Mouse (Mus musculus): Measurements from ENCODE around the gene Slc3a1. TPM values are rescaled to one million over a fixed set of nuclear protein-coding genes. Genes with fewer than 3 reads are reported as not detected.

Gene Slc3a1
- polyA plus RNA-seq, 1 experiment from 2014 or later, result 0.54 TPM

DNA sequence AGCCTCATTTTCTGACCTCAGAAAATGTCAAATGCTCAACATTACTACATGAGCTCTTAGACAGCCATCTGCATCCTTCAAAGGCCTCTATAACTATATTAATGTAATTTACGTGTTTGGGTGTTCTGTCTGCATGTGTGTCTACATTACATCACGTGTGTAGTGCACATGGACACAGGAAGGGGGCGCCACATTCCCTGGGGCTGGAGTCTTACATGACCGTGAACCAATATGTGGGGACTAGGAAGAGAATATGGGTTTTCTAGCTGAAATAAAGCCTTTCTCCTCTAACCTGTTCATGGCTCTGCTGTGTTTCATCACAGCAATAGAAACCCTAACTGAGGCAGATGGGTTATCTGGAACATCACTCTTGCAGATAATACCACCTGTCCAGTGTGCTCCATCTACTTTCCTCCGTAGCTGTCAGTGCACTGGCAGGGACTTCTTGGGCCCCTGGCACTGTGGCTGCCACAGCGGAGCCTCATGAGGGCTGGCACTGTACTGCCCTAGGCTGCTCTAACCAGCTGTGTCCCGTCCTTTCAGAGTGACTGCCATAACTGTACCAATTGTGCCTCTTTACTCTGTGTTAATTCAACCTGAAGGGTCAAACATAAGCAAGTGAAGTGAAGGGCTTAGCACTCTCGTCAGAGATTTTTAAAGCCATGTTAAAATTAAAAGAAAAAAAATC lies 43.1 kb downstream of the Slc3a1 start:
- peaks cover 18% of the 10 kb centered on the region for H3K4me1 ChIP-seq
- no peak for ATAC-seq
- H3K27ac ChIP-seq, result no peak overlapping the region
- no peaks in the 10 kb centered on the region for H3K9me3 ChIP-seq (replicated peaks)
- 87% methylated on average over 8 of the region's 8 CpGs for WGBS
- H3K36me3 ChIP-seq (ENCODE audit: poor library complexity, severe bottlenecking), result peaks cover 63% of the 10 kb centered on the region
- no peak overlapping the region for H3K9ac ChIP-seq
- no peak overlapping the region for H3K4me2 ChIP-seq
- H3K4me3 ChIP-seq, result no peak overlapping the region
- no peaks in the 10 kb centered on the region for H3K27me3 ChIP-seq

DNA sequence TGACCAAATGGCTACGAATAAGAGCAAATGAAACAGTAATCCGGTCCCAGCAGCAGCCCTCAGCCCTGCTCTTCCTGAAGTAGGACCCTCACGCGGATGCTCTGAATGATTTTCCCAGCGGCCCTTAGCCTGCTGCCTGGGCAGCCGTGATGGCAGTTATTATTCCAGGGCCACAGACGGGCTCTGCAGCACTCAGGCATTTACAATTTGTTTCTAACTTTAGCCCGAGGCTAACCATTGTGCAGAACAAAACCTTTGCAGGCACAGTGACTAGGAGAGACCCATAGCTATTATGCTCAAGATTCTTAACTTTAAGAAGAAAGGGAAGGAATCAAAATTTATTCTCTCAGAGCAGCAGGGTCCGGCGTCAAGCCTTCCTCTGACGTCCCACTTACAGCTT lies 44.2 kb downstream of the Slc3a1 start:
- H3K36me3 ChIP-seq (ENCODE audit: poor library complexity, severe bottlenecking), result peaks cover 64% of the 10 kb centered on the region
- H3K4me1 ChIP-seq, result peaks cover 18% of the 10 kb centered on the region
- no peaks in the 10 kb centered on the region for H3K27me3 ChIP-seq
- H3K27ac ChIP-seq, result 0 out of 2 replicates have a peak overlapping the region, but pooled peaks have one; percentile 6
- no peak overlapping the region for H3K9ac ChIP-seq
- peak overlapping the region; percentile 38 for H3K4me2 ChIP-seq
- 14% methylated on average over 11 of the region's 11 CpGs for WGBS
- peak; percentile 57; the same call in 1 of the 2 replicates for ATAC-seq
- H3K4me3 ChIP-seq, result no peak overlapping the region
- H3K9me3 ChIP-seq (replicated peaks), result no peaks in the 10 kb centered on the region

DNA sequence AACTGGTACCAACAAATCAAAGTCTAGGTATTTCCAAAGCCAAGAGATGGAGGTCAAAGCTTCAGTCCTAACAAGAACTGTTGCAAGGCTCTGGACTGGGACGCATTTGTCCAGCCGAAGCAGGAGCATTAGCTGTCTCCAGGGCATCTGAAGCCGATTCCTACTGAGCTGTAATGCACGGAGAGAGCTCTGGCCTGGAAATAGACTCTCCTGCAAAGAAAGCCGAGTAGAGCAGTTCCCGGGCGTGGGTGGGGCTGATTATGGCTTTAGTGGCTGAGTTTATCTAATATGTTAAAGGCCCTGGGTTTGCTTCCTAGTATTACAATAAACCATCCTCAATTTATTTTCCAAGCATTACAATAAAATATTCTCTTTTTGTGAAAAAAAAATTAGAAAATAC lies 45.0 kb downstream of the Slc3a1 start:
- H3K4me3 ChIP-seq, result no peak overlapping the region
- peak overlapping the region; percentile 21; the same call in 1 of the 2 replicates for H3K9ac ChIP-seq
- WGBS, result 25% methylated on average over 7 of the region's 7 CpGs
- H3K36me3 ChIP-seq (ENCODE audit: poor library complexity, severe bottlenecking), result peaks cover 65% of the 10 kb centered on the region
- H3K9me3 ChIP-seq (replicated peaks), result no peaks in the 10 kb centered on the region
- H3K27me3 ChIP-seq, result no peaks in the 10 kb centered on the region
- ATAC-seq, result no peak; the same call in 1 of the 2 replicates
- H3K27ac ChIP-seq, result no peak overlapping the region
- H3K4me2 ChIP-seq, result peak overlapping the region; percentile 38
- H3K4me1 ChIP-seq, result peaks cover 18% of the 10 kb centered on the region

DNA sequence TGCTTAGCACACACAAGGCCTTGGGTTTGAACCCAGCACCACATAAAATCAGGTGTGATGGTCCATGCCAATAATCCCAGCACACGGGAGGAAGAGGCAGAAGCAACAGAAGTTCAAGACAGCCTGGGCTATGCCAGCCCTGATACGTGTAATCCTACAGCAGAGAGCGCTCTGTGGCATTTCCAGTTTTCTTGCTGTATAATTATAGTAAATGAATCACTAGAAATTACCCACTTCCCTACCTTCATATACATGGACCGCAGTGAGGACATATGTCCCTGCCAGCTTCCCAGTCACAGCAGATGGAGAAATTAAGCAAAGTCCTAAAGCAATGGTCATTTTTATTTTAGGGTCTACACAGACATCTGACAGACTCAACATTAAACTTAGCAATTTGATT lies 45.9 kb downstream of the Slc3a1 start:
- Histone ChIP-seq H3K4me3 (no peak overlapping the region), H3K9me3 (replicated peaks) (no peaks in the 10 kb centered on the region), H3K4me2 (no peak overlapping the region), H3K27me3 (no peaks in the 10 kb centered on the region), H3K27ac (no peak overlapping the region), H3K4me1 (peaks cover 18% of the 10 kb centered on the region), H3K36me3 (ENCODE audit: poor library complexity, severe bottlenecking) (peaks cover 65% of the 10 kb centered on the region), H3K9ac (no peak overlapping the region)
- 90% methylated on average over 4 of the region's 4 CpGs for WGBS
- ATAC-seq, result no peak

DNA sequence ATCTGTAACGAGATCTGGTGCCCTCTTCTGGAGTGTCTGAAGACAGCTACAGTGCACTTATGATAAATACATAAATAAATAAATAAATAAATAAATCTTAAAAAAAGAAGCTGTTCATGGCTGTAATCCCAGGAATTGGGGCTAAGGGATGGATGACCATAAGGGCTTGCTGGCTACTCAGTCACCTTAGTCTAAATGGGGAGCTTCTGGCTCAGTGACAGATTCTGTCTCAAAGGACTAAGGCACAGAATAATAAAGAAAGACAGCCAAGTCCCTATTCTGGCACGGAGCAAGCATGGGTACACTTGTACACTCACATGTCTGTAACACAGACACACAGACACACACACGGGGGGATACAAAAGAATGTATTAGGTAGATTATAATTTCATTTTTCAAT lies 51.1 kb downstream of the Slc3a1 start:
- no peak for ATAC-seq
- Histone ChIP-seq H3K9me3 (replicated peaks) (no peaks in the 10 kb centered on the region), H3K27me3 (no peaks in the 10 kb centered on the region), H3K4me1 (no peaks in the 10 kb centered on the region), H3K4me2 (no peak overlapping the region), H3K4me3 (no peak overlapping the region), H3K27ac (no peak overlapping the region), H3K9ac (no peak overlapping the region), H3K36me3 (ENCODE audit: poor library complexity, severe bottlenecking) (peaks cover 51% of the 10 kb centered on the region)
- WGBS, result 89% methylated on average over 3 of the region's 3 CpGs

DNA sequence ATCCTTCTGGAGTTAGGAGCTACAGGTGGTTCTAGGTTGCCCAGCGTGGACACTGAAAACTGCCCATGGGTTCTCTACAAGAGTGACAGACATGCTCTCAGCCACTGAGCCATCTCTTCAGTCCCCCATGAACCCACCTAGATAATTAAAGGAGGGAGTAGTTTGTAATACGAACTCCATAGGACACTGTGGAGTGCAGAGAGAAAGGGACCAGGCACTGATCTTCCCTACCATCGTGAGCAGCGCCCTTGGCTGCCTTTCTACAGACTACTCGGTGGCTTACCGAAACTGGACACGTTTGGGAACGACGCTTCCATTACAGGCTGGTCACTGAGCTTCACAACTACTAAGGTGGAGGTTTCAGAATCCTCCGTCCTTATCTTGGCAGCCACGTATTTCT lies 52.6 kb downstream of the Slc3a1 start:
- no peaks in the 10 kb centered on the region for H3K4me1 ChIP-seq
- no peak overlapping the region for H3K27ac ChIP-seq
- no peak overlapping the region for H3K4me3 ChIP-seq
- H3K36me3 ChIP-seq (ENCODE audit: poor library complexity, severe bottlenecking), result peaks cover 42% of the 10 kb centered on the region
- WGBS, result 95% methylated on average over 11 of the region's 11 CpGs
- H3K9ac ChIP-seq, result no peak overlapping the region
- H3K9me3 ChIP-seq (replicated peaks), result no peaks in the 10 kb centered on the region
- H3K4me2 ChIP-seq, result no peak overlapping the region
- H3K27me3 ChIP-seq, result no peaks in the 10 kb centered on the region
- ATAC-seq, result no peak

DNA sequence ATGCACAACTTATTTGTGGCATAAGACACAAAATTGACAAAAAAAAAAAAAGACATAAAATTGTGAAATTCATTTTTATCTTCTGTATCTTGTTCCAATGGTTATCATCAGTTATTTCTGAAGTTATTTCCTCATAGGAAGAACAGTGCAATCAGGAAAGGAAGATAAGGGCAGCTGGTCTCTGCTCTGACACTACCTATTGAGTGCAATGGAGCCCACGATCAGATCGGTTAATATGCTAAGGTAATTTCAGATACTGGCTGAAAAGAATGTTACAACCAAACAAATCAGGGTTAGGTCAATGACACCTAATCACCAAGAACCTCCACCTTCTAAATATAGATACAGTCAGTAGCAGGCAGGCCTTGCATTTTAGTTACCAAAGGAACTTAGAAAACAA lies 57.2 kb downstream of the Slc3a1 start:
- Histone ChIP-seq H3K4me3 (no peak overlapping the region), H3K27me3 (no peaks in the 10 kb centered on the region), H3K9ac (no peak overlapping the region), H3K4me2 (no peak overlapping the region), H3K4me1 (peaks cover 15% of the 10 kb centered on the region), H3K27ac (no peak overlapping the region), H3K36me3 (ENCODE audit: poor library complexity, severe bottlenecking) (peaks cover 7% of the 10 kb centered on the region), H3K9me3 (replicated peaks) (no peaks in the 10 kb centered on the region)
- ATAC-seq, result no peak
- 91% methylated on average over 2 of the region's 2 CpGs for WGBS

DNA sequence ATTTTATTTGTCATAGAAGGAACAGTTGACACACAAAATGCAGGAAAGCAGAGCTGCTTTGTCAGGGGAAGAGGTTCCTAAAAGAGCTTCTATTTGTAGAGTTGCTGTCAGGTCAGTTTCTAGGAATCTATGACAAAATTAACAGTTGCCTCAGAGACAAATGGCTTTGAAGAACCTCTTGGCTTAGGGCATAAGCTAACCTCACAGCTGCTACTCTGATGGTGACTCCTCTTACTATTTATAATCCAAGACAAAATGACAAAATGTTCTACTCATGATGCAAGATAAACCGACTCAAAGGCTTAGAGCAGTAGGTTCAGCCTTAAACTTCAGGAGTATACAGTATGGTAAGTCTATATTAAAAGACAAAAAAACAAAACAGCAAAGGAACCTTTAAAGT lies 58.3 kb downstream of the Slc3a1 start:
- no peak for ATAC-seq
- Histone ChIP-seq H3K36me3 (ENCODE audit: poor library complexity, severe bottlenecking) (no peaks in the 10 kb centered on the region), H3K9ac (no peak overlapping the region), H3K4me1 (peaks cover 20% of the 10 kb centered on the region), H3K4me2 (no peak overlapping the region), H3K4me3 (no peak overlapping the region), H3K27me3 (no peaks in the 10 kb centered on the region), H3K9me3 (replicated peaks) (no peaks in the 10 kb centered on the region), H3K27ac (no peak overlapping the region)
- 94% methylated on average over 1 of the region's 1 CpGs for WGBS

DNA sequence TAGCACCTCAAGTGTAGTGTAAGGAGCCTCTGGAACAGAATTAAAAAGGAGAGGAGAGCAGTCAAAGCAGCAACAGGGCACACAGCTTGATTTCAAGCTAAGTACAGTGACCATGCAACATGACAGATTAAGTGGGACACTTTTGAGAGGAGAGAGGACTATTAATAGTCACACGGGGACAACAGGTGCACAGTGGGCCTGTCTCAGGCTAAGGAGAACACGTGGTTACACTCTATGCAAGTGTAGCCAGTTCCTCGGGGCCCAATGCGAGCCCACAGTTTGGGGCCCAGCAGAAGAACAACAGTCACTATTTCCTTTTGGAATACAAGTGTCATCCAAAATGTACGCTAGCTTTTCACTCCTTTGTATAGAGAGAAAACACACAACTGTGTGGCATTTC lies 59.4 kb downstream of the Slc3a1 start:
- Histone ChIP-seq H3K9ac (no peak overlapping the region), H3K4me3 (no peak overlapping the region), H3K9me3 (replicated peaks) (no peaks in the 10 kb centered on the region), H3K4me1 (peaks cover 24% of the 10 kb centered on the region), H3K36me3 (ENCODE audit: poor library complexity, severe bottlenecking) (no peaks in the 10 kb centered on the region), H3K4me2 (no peak overlapping the region), H3K27me3 (no peaks in the 10 kb centered on the region), H3K27ac (no peak overlapping the region)
- no peak for ATAC-seq
- 88% methylated on average over 5 of the region's 5 CpGs for WGBS

DNA sequence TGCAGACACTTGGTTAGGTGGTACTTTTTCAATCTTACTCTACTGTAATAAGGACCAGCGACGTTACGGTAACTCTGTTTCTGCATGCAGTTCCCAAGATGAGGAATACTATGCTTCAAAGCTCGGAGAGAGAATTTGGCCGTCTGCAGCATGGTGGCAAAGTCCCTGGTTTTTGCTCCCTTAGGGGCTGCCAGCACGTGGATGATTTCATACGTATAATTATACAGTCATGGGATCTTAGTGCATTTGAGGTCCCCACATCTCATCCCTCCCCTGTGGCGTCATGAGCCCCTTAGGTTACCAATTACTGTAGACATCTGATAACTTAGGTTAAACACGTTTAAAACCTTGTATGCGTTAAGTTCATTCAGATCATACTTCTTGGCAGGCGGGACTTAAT lies 60.2 kb downstream of the Slc3a1 start:
- Histone ChIP-seq H3K36me3 (ENCODE audit: poor library complexity, severe bottlenecking) (no peaks in the 10 kb centered on the region), H3K4me2 (no peak overlapping the region), H3K9ac (no peak overlapping the region), H3K27ac (no peak overlapping the region), H3K4me3 (no peak overlapping the region), H3K27me3 (no peaks in the 10 kb centered on the region), H3K9me3 (replicated peaks) (no peaks in the 10 kb centered on the region), H3K4me1 (peaks cover 24% of the 10 kb centered on the region)
- 91% methylated on average over 11 of the region's 11 CpGs for WGBS
- ATAC-seq, result no peak

DNA sequence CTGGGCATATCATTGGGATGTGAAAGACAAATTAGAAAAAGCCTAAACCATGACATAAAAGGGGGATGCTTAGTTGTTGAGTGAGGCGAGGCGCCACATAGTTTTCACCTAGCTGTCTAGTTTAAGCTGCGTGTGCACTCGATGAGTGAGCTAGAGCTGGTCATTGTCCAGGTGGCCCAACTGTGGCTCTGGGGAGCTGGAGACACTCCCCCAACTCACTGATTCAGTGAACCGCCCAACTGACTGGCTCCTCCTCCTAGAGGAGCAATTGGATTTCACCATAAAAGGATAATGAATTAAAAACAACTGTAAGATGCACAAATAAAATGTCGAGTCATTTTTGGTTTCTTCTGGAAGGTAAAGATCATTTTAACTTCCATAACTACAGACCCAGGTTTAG lies 60.8 kb downstream of the Slc3a1 start:
- 47% methylated on average over 6 of the region's 6 CpGs for WGBS

DNA sequence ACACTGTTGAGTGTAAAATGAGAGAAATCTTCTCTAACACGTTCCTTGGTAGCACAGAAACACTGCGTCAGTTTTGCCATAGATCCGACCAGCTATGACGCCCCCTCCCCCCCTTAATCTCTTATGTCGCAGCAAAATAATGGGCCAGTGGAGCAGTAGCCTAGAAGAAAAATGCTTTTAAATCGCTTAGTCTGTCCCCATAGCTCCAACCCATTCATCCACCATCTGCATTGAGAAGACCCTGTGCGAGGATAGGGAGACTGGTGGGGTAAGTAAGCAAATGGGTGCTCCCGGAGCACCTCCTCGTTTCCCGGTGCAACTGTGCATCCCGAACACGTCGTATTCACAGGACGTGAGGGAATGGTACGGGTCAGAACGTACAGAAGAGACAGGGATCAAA lies 61.4 kb downstream of the Slc3a1 start:
- Histone ChIP-seq H3K4me2 (peak overlapping the region; percentile 84), H3K27ac (peak overlapping the region; percentile 83), H3K4me3 (peak overlapping the region; percentile 92), H3K27me3 (no peaks in the 10 kb centered on the region), H3K9me3 (replicated peaks) (no peaks in the 10 kb centered on the region), H3K4me1 (peaks cover 24% of the 10 kb centered on the region), H3K9ac (peak overlapping the region; percentile 86), H3K36me3 (ENCODE audit: poor library complexity, severe bottlenecking) (no peaks in the 10 kb centered on the region)
- peak; percentile 20; the same call in 1 of the 2 replicates for ATAC-seq
- WGBS, result under 1% methylated on average over 16 of the region's 16 CpGs

More for the DNA sequence above, 60.8 kb downstream of the Slc3a1 start:
- peak overlapping the region; percentile 86; the same call in 1 of the 2 replicates for H3K9ac ChIP-seq
- ATAC-seq, result no peak
- peak overlapping the region; percentile 92 for H3K4me3 ChIP-seq
- no peaks in the 10 kb centered on the region for H3K9me3 ChIP-seq (replicated peaks)
- H3K27ac ChIP-seq, result no peak overlapping the region
- peak overlapping the region; percentile 84 for H3K4me2 ChIP-seq
- H3K27me3 ChIP-seq, result no peaks in the 10 kb centered on the region
- peaks cover 24% of the 10 kb centered on the region for H3K4me1 ChIP-seq
- H3K36me3 ChIP-seq (ENCODE audit: poor library complexity, severe bottlenecking), result no peaks in the 10 kb centered on the region
